Mouse (Mus musculus) adrenal gland, postnatal 10 days (tissue): Measurements from ENCODE around the gene Gm45716. TPM values are rescaled to one million over a fixed set of nuclear protein-coding genes. Genes with fewer than 3 reads are reported as not detected.
A peak's percentile ranks its signal among the peaks of the same experiment; 100 is the strongest.

Experiments used
- DNase-seq: peaks from one replicate; pipeline ENCODE4 v3.0.0; 2021; ENCODE audit warnings: mixed read lengths
- total RNA-seq, 2 experiments: library from RNA; stranded (reverse); gene quantifications; 2 replicates each; pipeline ENCODE4 v1.2.3; 2021

The Gm45716 gene
- total RNA-seq, 2 experiments from 2014 or later, result 3.9 to 5.2 TPM

DNA sequence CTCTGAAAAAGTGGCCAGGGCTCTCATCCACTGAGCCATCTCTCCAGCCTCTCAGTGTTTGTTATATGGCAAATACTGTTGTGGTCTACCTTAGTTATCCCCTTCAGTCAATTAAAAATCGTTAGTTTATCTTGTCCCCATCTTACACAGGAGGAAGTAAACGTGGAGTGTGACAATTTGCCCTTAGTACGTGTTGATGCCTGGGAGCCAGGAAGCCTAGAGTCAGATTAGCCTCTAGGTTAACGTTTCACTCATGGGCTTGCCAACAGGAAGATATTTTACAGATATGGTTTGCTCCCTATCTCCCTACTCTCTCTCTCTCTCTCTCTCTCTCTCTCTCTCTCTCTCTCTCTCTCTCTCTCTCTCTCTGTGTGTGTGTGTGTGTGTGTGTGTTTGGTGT lies 95.7 kb downstream of the Gm45716 start:
- DNase-seq, result no peak

DNA sequence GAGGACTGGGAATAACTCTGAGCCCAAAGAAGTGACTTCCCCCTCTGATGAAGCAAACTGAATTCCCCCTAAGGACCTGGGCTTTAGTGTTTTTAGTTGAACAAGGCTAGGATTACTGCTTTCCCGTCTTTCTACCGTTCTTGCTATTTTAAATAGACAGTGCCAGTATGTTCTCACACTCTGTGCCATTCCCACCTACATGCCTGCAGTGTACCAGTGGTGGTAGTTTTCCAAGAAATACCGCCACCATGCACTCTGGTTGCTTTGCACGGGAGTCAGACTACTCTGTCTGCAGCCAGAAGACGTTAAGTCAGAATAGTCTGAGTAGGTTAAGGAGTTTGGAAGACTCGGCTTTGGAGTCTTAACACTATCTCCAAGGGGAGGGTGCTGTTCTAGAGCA lies 96.1 kb downstream of the Gm45716 start:
- no peak for DNase-seq

DNA sequence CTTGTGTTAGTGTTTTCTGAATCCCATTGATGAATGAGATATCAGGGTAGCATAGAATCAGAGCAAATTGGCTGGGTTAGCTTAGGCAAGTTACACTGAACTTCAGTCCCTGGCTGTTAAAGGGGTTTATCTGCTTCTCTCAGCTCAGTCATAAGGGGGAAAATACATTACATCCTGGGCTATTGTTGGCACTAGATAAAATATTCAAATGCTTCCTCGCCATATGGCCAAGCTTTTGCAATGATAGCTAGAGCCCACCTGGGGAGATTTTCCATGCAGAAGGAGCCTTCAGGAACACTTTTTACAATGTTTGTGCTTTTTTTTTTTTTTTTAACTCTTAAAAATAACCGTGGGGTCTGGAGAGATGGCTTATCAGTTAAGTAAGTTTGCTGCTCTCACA lies 96.6 kb downstream of the Gm45716 start:
- DNase-seq, result no peak

DNA sequence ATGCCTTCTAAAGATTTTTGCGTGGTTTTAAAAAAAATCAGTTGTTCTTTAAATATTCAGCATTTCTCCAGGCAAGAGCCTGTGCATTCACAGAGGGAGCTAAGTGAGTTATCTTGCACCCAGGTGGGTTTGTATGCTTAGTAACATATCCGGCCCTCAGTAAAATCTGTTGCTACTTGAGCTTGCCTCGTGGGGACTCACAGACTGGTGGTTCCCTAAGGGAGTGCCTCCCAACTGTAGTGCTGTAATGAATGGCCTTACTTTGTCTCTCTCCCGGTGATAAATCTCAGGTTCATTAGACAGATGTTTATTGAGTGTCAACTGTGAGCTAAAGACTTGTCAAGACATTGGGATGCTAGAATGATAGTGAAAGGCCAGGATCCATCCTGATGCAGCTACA lies 97.1 kb downstream of the Gm45716 start:
- DNase-seq, result no peak

DNA sequence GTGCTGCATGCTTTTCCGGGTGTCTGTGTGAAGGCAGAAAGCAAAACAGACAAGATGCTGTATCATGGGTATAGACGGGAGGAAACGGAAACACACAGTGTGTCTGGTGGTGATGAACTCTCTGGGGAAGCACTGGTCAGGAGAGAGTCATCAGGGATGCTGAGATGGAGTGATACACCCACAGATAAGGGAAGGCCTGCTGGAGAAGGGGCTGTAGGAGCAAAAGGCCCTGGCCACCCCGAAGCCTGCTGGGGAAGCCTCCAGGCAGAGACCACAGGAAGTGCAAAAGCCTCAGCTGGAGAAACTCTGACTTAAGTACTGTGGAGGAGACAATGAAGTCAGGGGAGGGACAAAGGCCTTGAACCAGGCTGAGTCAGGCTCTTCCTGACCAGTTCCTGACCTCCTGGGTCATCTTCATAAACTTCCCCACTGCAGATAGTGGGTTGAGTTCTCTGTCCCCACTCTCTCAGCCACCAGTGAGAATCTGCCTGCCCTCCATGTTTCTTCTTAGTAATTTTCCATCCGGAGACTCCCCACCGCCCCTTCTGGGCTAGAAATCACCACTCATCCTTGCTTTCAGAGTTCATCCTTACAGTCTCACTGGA lies 99.2 kb downstream of the Gm45716 start:
- DNase-seq, result no peak

DNA sequence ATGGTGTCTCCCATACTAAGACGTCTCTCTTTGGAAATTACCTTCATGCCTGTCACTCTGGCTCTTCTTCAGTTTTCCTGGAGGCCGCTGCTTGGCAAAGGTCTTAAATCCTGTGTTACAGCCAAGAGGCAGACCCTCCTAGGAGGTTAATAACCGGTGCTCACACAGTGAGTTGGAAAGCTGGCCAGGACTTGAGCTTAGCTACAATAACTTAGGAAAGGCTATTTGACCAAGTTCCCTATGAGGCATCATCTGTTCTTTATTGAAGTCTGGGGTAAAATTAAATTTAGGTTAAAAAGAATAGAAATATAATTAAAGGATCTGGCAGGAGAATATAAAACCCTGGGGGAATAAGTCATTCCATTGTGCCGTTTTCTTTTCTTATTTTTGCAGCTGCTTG lies 103.7 kb downstream of the Gm45716 start:
- DNase-seq, result no peak

DNA sequence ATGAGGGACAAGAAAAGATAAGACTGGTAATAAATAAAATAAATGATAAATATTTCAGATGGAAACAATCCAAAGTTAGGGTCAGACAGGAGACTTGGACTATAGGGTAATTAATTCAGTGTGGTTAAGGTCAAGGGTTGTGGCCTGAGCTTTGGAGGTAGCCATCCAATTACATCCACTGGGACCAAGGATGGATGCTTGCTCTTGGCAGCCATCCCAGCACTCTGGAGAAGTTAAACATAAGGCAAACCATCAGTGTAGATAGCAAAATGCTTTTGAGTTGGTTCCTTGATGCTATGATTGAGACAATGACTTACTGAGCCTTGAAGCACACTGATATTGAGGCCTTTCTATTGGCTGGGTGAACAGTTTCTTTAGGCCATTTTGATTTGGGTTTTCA lies 105.3 kb downstream of the Gm45716 start:
- DNase-seq, result peak; percentile 43

DNA sequence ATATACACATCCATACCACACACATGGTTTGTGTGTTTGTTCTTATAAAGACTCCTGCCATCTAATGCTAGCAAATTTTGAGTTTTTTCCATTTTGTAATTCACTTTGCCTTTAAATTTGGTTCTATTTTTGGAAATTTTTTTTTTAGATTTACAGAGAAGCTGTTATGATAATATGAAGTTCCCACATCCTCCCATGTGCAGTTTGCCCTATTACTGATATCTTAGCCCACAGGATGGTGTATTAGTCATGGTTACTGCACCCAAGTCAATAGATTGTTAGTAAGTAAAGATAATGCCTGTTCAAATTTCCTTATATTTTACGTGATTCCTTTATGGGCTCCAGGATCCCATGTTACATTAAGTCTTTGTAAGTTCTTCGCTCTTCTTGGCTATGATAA lies 107.1 kb downstream of the Gm45716 start:
- no peak for DNase-seq

Other genes starting within 250 kb of the Gm45716 start
- gene Pctp, start 184.8 kb upstream of the Gm45716 start, total RNA-seq, result 10 to 100 TPM; 11.7 to 11.9 TPM
- 1 to 10 TPM; 7.8 to 9.5 TPM for gene Tmem100, start 157.3 kb upstream of the Gm45716 start, total RNA-seq
- gene Mmd, start 61.8 kb downstream of the Gm45716 start, total RNA-seq, result 10 to 100 TPM; 69.2 to 89.2 TPM
- 10 to 100 TPM; 22.5 to 22.8 TPM for gene Hlf, start 203.2 kb downstream of the Gm45716 start, total RNA-seq